Mouse (Mus musculus): ENCODE measurements around the gene Sox30. TPM values are rescaled to one million over a fixed set of nuclear protein-coding genes. Genes with fewer than 3 reads are reported as not detected.

The Sox30 gene
- 1.9 TPM for polyA plus RNA-seq (2014; fragmentation: Illumina TruSeq; extraction: RNeasy Lipid Tissue Mini Kit (QIAGEN cat#74804); ENCODE audit: low read depth, low replicate concordance)

GRCm38 (mm10) chr11:45979946-45980892, at the start of gene Sox30:
Sox30 (plus strand) TSS chr11:45980310.

GRCm38 (mm10) chr11:45944643-45945156, 35.4 kb upstream of the Sox30 start, which contains the start of gene Lsm11:
Lsm11 (minus strand) TSS chr11:45944935.

GRCm38 (mm10) chr11:45955127-45955627, 24.9 kb upstream of the Sox30 start, which contains the start of gene Thg1l:
Thg1l (minus strand) TSS chr11:45955494.

DNA sequence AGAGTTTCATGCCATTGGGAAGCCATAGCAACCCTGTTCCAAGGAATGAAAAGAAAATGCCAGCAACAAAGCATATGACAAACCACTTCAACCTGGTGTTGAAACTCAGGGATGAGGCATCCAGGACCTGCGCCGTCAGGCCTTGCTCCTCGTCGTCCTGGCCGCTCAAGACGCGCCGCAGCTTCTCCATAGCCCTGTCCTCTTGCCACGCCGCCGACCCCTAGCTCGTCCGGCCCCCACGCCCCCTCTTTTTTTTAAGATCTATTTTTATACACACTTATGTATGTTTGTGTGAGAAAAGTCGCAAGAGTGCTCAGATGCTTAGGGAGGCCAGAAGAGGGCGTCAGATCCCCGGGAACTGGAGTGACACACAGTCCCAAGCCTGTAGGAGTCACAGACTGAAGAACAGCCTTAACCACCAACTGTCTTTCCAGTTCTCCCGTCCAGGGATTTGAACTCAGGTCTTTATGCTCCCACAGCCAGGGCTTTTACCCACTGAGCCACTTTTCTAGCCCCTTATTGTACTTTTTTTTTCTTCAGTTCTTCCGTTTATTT, 72.1 kb downstream of the Sox30 start, which contains the start of gene Gm12166:
TSS of gene Gm12166 (minus strand) at position 217 of the 555 bp plus-strand sequence.

GRCm38 (mm10) chr11:46055896-46056769, 76.0 kb downstream of the Sox30 start, which contains the start of gene Adam19:
Adam19 (plus strand) TSS chr11:46055992.

Other genes starting within 250 kb of the Sox30 start
- 128 TPM for gene Clint1, start 128.3 kb upstream of the Sox30 start, polyA plus RNA-seq (2014; fragmentation: Illumina TruSeq; extraction: RNeasy Lipid Tissue Mini Kit (QIAGEN cat#74804); ENCODE audit: low read depth, low replicate concordance)
- 1.9 TPM for gene Lsm11, start 35.4 kb upstream of the Sox30 start, polyA plus RNA-seq (2014; fragmentation: Illumina TruSeq; extraction: RNeasy Lipid Tissue Mini Kit (QIAGEN cat#74804); ENCODE audit: low read depth, low replicate concordance)
- 10.0 TPM for gene Thg1l, start 24.8 kb upstream of the Sox30 start, polyA plus RNA-seq (2014; fragmentation: Illumina TruSeq; extraction: RNeasy Lipid Tissue Mini Kit (QIAGEN cat#74804); ENCODE audit: low read depth, low replicate concordance)
- gene Gm12166, start 72.0 kb downstream of the Sox30 start, polyA plus RNA-seq (2014; fragmentation: Illumina TruSeq; extraction: RNeasy Lipid Tissue Mini Kit (QIAGEN cat#74804); ENCODE audit: low read depth, low replicate concordance) = 1.3 TPM
- 6.3 TPM for gene Adam19, start 75.7 kb downstream of the Sox30 start, polyA plus RNA-seq (2014; fragmentation: Illumina TruSeq; extraction: RNeasy Lipid Tissue Mini Kit (QIAGEN cat#74804); ENCODE audit: low read depth, low replicate concordance)
- 2.9 TPM for gene Nipal4, start 186.2 kb downstream of the Sox30 start, polyA plus RNA-seq (2014; fragmentation: Illumina TruSeq; extraction: RNeasy Lipid Tissue Mini Kit (QIAGEN cat#74804); ENCODE audit: low read depth, low replicate concordance)

Measured in adipose tissue, adult 10 weeks (tissue).